Mouse (Mus musculus): ENCODE data around the gene Ldhal6b.

- TF ChIP-seq POLR2A (IDR thresholded peaks at IDR 0.05; ENCODE audit: borderline replicate concordance, extremely low read depth, insufficient read depth, insufficient read length, poor library complexity, severe bottlenecking) (no peak), CTCF (IDR thresholded peaks at IDR 0.05; ENCODE audit: borderline replicate concordance, extremely low read depth, insufficient read depth, insufficient read length) (no peak)
Measured at GRCm38 (mm10) chr17:5418545-5418944, at the start of gene Ldhal6b.

Measured in brain, embryonic 14.5 days (tissue).